Mouse (Mus musculus) midbrain, embryonic 15.5 days (tissue): ENCODE measurements around the gene Pqlc2. TPM values are rescaled to one million over a fixed set of nuclear protein-coding genes. Genes with fewer than 3 reads are reported as not detected.
A peak's percentile ranks its signal among the peaks of the same experiment; 100 is the strongest.

ENCODE experiments used
- ATAC-seq: fragments of 200-750 bp; cut with Nextera tagmentation; replicated peaks from 2 replicates; pipeline ENCODE4 v1.8.0; 2017; ENCODE audit warnings: moderate TSS enrichment
- H3K27ac ChIP-seq: fragments of 300-500 bp; sonication (generic); 2 replicates; pipeline ENCODE4 v1.5.1; 2015; ENCODE audit warnings: mild to moderate bottlenecking, inconsistent platforms
- H3K27me3 ChIP-seq: fragments of 300-500 bp; sonication (generic); replicated peaks from 2 replicates; pipeline ENCODE4 v1.6.1; 2015; ENCODE audit warnings: inconsistent platforms
- H3K36me3 ChIP-seq: fragments of 300-500 bp; sonication (generic); replicated peaks from 2 replicates; pipeline ENCODE4 v1.6.1; 2015; ENCODE audit warnings: inconsistent platforms
- H3K4me1 ChIP-seq: fragments of 300-500 bp; sonication (generic); 2 replicates; pipeline ENCODE4 v1.6.1; 2015; ENCODE audit warnings: inconsistent platforms
- H3K4me2 ChIP-seq: fragments of 300-500 bp; sonication (generic); 2 replicates; pipeline ENCODE4 v1.6.1; 2015; ENCODE audit warnings: inconsistent platforms, mild to moderate bottlenecking, moderate library complexity
- H3K4me3 ChIP-seq: fragments of 300-500 bp; sonication (generic); 2 replicates; pipeline ENCODE4 v1.5.1; 2015; ENCODE audit warnings: mild to moderate bottlenecking, inconsistent platforms
- H3K9ac ChIP-seq: fragments of 300-500 bp; sonication (generic); 2 replicates; pipeline ENCODE4 v1.6.1; 2015; ENCODE audit warnings: mild to moderate bottlenecking, inconsistent platforms
- H3K9me3 ChIP-seq: fragments of 300-500 bp; sonication (generic); 2 replicates; pipeline ENCODE4 v1.6.1; 2016; ENCODE audit warnings: inconsistent platforms
- WGBS: fragments of 180-500 bp; shearing (Covaris S2); methylation state at CpG from one replicate; pipeline ENCODE4 v1.1.7; 2015; ENCODE audit warnings: mixed read lengths; 5-methylcytosine and 5-hydroxymethylcytosine counted together
- polyA plus RNA-seq: library from polyadenylated mRNA; unstranded; fragments of >200 nt; fragmentation: Nextera tagmentation; extraction: Ambion mirVana; gene quantifications from 2 replicates; pipeline ENCODE4 v1.2.1, GENCODE M21; 2015

Gene Pqlc2
- polyA plus RNA-seq, 1 experiment from 2014 or later: 16.3 TPM

DNA sequence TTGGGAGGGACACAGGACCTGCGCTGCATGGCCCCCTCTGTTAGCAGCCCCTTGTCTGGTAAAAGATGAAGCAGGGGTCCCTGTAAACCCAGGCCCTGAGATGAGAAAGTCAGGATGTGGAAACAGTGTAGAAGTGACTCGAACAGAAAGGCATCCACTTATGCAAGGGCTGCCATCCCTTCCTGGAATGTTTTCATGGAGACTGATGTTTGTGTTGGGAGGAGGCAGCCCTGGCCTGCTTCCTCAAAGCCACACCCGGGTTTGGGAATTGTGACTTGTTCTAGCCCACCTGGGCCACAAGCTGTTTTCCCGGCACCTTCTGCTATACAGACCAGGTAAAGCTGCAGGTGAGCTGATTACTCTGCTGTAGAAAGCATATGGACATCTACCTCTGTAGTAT, 54.4 kb downstream of the Pqlc2 start:
- no peak overlapping the region for H3K27ac ChIP-seq
- H3K27me3 ChIP-seq: no peaks in the 10 kb centered on the region
- H3K4me2 ChIP-seq: no peak overlapping the region
- ATAC-seq: no peak
- peaks cover 7% of the 10 kb centered on the region for H3K4me1 ChIP-seq
- 91% methylated on average over 4 of the region's 4 CpGs for WGBS
- no peak overlapping the region for H3K4me3 ChIP-seq
- H3K36me3 ChIP-seq: 0 out of 2 replicates have a peak, but pooled peaks cover 5% of the 10 kb centered on the region
- no peak overlapping the region for H3K9ac ChIP-seq
- no peaks in the 10 kb centered on the region for H3K9me3 ChIP-seq

DNA sequence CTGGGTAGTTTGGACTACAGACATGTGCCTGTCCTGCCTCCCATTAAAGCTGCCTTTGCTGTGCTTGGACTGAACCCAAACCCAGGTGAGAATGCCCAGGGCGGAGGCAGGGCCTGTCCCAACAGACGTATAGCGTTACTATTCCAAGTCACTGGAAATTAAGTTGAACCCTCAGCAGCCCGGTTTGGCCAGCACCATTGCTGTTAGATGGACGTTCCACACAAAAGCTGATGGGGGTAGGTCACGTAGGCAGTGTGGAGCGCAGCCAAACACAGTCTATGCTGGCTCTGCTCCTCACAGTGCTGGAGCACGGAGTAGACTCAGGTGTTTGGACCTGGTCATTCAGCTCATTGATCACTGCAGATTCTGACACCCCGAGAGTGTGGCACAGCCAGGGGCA, 57.3 kb downstream of the Pqlc2 start:
- Histone ChIP-seq H3K9me3 (no peaks in the 10 kb centered on the region), H3K27me3 (no peaks in the 10 kb centered on the region), H3K9ac (no peak overlapping the region), H3K27ac (no peak overlapping the region), H3K36me3 (no peaks in the 10 kb centered on the region), H3K4me1 (peaks cover 19% of the 10 kb centered on the region), H3K4me3 (no peak overlapping the region), H3K4me2 (no peak overlapping the region)
- ATAC-seq: no peak
- WGBS: 92% methylated on average over 9 of the region's 9 CpGs

- WGBS: 54% methylated on average over 22 of the region's 22 CpGs
- H3K4me1 ChIP-seq: peaks cover 29% of the 10 kb centered on the region
- H3K9me3 ChIP-seq: no peaks in the 10 kb centered on the region
- H3K27me3 ChIP-seq: no peaks in the 10 kb centered on the region
- H3K4me2 ChIP-seq: no peak overlapping the region
- no peaks in the 10 kb centered on the region for H3K36me3 ChIP-seq
- H3K4me3 ChIP-seq: no peak overlapping the region
- H3K9ac ChIP-seq: no peak overlapping the region
- ATAC-seq: 0 out of 2 replicates have a peak, but pooled peaks have one; percentile 42
- H3K27ac ChIP-seq: no peak overlapping the region
Measured at GRCm38 (mm10) chr4:139252051-139252760, 58.3 kb downstream of the Pqlc2 start.

- Histone ChIP-seq H3K9ac (no peak overlapping the region), H3K4me2 (no peak overlapping the region), H3K4me3 (no peak overlapping the region), H3K27ac (no peak overlapping the region), H3K9me3 (no peaks in the 10 kb centered on the region), H3K36me3 (no peaks in the 10 kb centered on the region), H3K4me1 (peaks cover 42% of the 10 kb centered on the region), H3K27me3 (no peaks in the 10 kb centered on the region)
- WGBS: 73% methylated on average over 8 of the region's 8 CpGs
- no peak for ATAC-seq
Measured at GRCm38 (mm10) chr4:139250886-139251285, 59.6 kb downstream of the Pqlc2 start.

GRCm38 (mm10) chr4:139250043-139250442, 60.5 kb downstream of the Pqlc2 start:
- Histone ChIP-seq H3K36me3 (no peaks in the 10 kb centered on the region), H3K9ac (no peak overlapping the region), H3K27me3 (no peaks in the 10 kb centered on the region), H3K27ac (no peak overlapping the region), H3K4me2 (no peak overlapping the region), H3K4me1 (peaks cover 47% of the 10 kb centered on the region), H3K4me3 (no peak overlapping the region), H3K9me3 (no peaks in the 10 kb centered on the region)
- no peak for ATAC-seq
- 78% methylated on average over 5 of the region's 5 CpGs for WGBS

DNA sequence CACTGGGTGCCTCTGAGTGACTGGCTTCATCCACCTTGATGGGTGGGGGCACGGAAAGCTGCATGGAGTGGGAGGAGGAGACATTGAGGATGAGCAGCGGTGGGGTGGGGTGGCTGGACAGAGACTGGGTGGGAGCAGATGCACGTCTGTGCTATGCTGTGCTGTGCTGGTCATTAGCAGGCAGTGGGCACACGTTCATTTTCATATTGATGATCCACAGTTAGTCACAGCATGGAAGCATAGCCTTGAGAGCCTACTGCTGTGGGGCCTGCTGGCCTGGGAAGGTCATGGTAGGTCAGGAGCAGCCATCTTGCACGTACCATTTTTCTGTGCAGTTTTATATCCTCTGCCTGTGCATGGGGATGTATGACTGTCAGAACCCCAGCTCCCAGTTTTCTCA, 61.8 kb downstream of the Pqlc2 start:
- WGBS: 67% methylated on average over 5 of the region's 5 CpGs
- H3K4me3 ChIP-seq: no peak overlapping the region
- H3K4me1 ChIP-seq: peaks cover 47% of the 10 kb centered on the region
- no peaks in the 10 kb centered on the region for H3K27me3 ChIP-seq
- no peak overlapping the region for H3K27ac ChIP-seq
- no peak overlapping the region for H3K9ac ChIP-seq
- H3K9me3 ChIP-seq: no peaks in the 10 kb centered on the region
- H3K36me3 ChIP-seq: no peaks in the 10 kb centered on the region
- no peak for ATAC-seq
- H3K4me2 ChIP-seq: no peak overlapping the region

DNA sequence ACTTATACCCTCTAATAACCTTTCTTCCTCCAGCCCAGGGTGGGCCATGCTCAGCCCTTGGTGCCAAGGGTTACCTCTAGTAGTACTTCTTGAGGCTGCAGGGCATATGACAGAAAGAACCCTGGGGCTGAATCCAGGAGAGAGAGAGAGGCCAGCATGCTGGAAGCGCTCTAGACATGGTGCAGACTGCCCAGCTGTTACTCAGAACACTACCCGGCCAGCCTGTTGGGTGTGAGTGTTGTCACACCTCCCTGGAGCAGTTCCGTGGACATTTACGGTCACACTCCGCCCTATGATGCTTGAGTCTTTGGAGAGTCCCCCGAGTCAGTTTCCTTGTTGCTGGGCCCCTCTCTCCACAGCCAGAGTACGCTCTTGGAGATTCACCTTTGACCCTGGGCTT, 62.5 kb downstream of the Pqlc2 start:
- no peak for ATAC-seq
- Histone ChIP-seq H3K4me3 (no peak overlapping the region), H3K27ac (no peak overlapping the region), H3K4me1 (peaks cover 47% of the 10 kb centered on the region), H3K4me2 (no peak overlapping the region), H3K9ac (no peak overlapping the region), H3K27me3 (no peaks in the 10 kb centered on the region), H3K36me3 (no peaks in the 10 kb centered on the region), H3K9me3 (no peaks in the 10 kb centered on the region)
- WGBS: 79% methylated on average over 7 of the region's 7 CpGs

DNA sequence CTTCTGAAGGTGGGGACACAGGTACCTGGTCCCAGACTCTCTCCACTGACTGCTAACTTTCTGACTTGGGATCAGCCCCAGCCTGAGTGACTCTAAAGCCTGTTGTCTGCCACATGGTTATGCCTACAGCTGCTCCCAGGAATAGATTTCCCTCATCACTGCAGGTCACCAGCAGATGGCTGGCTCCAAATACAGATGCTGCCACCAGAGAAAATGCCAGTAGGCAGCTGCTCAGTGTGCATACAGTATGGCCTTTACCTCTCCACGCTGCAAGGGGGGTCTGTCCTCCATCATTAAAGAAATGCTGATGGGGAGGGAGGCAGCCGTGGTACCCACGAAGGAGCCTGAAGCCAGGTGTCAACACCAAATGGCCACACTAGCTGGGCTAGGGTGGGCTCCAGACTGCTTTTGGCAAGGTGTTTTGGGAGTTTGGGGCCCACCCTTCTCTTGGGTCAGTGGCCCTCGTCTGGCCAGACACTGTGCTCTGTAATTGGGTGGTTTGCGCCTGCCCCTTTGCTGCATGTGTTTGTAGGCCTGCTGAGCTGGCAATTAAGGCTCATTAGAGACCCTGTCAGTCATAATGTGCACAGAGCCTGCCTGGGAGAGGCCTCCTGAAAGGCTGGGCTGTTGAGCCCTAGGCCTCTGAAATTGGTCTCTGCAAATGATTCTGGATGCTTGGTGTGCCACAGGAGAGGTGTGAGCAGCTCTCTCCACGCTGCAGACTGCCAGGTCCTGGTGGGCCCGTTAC, 64.2 kb downstream of the Pqlc2 start:
- Histone ChIP-seq H3K36me3 (no peaks in the 10 kb centered on the region), H3K9ac (no peak overlapping the region), H3K4me1 (peaks cover 42% of the 10 kb centered on the region), H3K27ac (peak overlapping the region; percentile 63), H3K4me2 (no peak overlapping the region), H3K9me3 (no peaks in the 10 kb centered on the region), H3K27me3 (no peaks in the 10 kb centered on the region), H3K4me3 (no peak overlapping the region)
- ATAC-seq: peak; percentile 65
- WGBS: 45% methylated on average over 7 of the region's 7 CpGs

DNA sequence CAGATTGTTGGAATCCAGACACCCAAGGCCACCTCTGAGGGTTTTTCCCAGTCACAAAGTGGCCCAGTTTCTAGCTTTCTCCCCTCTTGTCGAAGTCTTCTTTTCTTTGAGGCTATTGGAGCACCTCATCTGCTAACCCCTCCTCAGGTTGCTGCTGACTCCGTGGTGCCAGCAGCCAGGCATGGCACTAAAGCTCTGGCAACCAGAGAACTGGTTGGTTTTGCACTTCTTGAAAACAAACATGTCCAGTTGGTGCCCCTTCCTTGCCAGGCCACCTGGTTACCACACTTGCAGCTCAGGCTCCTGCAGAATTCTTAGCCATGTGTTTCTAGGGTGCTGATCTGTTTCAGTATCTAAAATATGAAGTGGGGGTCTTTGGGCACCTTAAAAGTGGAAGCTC, 65.0 kb downstream of the Pqlc2 start:
- 87% methylated on average over 2 of the region's 2 CpGs for WGBS
- no peak overlapping the region for H3K4me3 ChIP-seq
- no peaks in the 10 kb centered on the region for H3K27me3 ChIP-seq
- no peak for ATAC-seq
- H3K9ac ChIP-seq: no peak overlapping the region
- H3K4me1 ChIP-seq: peaks cover 36% of the 10 kb centered on the region
- peak overlapping the region; percentile 63; the same call in 1 of the 2 replicates for H3K27ac ChIP-seq
- 0 out of 2 replicates have a peak, but pooled peaks cover 6% of the 10 kb centered on the region for H3K36me3 ChIP-seq
- no peak overlapping the region for H3K4me2 ChIP-seq
- no peaks in the 10 kb centered on the region for H3K9me3 ChIP-seq

- Histone ChIP-seq H3K4me1 (peaks cover 36% of the 10 kb centered on the region), H3K9ac (no peak overlapping the region), H3K27me3 (no peaks in the 10 kb centered on the region), H3K9me3 (no peaks in the 10 kb centered on the region), H3K4me3 (no peak overlapping the region), H3K27ac (0 out of 2 replicates have a peak overlapping the region, but pooled peaks have one; percentile 23), H3K36me3 (0 out of 2 replicates have a peak, but pooled peaks cover 6% of the 10 kb centered on the region), H3K4me2 (no peak overlapping the region)
- ATAC-seq: no peak
- WGBS: 71% methylated on average over 6 of the region's 6 CpGs
Measured at GRCm38 (mm10) chr4:139244766-139245165, 65.7 kb downstream of the Pqlc2 start.

GRCm38 (mm10) chr4:139244176-139244575, 66.3 kb downstream of the Pqlc2 start:
- 0 out of 2 replicates have a peak overlapping the region, but pooled peaks have one; percentile 23 for H3K27ac ChIP-seq
- H3K27me3 ChIP-seq: no peaks in the 10 kb centered on the region
- H3K4me1 ChIP-seq: peaks cover 34% of the 10 kb centered on the region
- no peak overlapping the region for H3K4me3 ChIP-seq
- WGBS: 69% methylated on average over 3 of the region's 3 CpGs
- 0 out of 2 replicates have a peak, but pooled peaks cover 6% of the 10 kb centered on the region for H3K36me3 ChIP-seq
- ATAC-seq: no peak
- H3K4me2 ChIP-seq: no peak overlapping the region
- no peak overlapping the region for H3K9ac ChIP-seq
- H3K9me3 ChIP-seq: no peaks in the 10 kb centered on the region
